Mouse (Mus musculus): ENCODE measurements around the gene Wsb1. TPM values are rescaled to one million over a fixed set of nuclear protein-coding genes. Genes with fewer than 3 reads are reported as not detected.

Gene Wsb1
- polyA plus RNA-seq, 1 experiment from 2014 or later: 597 TPM

DNA sequence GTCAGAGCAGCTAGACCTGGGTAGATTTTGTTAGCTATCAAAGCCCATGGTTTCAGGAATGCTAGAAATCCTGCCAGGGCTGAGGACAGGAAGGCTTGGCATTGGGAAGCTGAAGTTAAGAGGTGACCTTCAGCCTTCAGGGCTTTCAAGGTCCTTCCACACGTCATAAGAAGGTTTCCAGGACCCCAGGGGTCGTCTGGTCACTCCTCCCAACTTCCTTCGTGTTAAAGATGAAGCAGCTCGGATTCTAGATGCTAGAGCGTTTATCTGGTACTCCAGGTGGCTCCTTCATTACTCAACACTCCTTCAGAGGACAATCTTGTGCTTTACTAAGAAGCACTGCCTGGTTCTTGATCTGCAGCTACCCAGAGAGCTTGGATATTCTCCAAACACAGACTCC lies 45.4 kb downstream of the Wsb1 start:
- no peak for ATAC-seq (ENCODE audit: low FRiP score)
- no peaks in the 10 kb centered on the region for H3K4me1 ChIP-seq (replicated peaks; ENCODE audit: control insufficient read depth, insufficient read depth, low read length)
- 59% methylated on average over 5 of the region's 5 CpGs for WGBS
- H3K9ac ChIP-seq: no peak overlapping the region
- no peak overlapping the region for H3K4me2 ChIP-seq (replicated peaks)
- no peak overlapping the region for H3K27ac ChIP-seq
- no peaks in the 10 kb centered on the region for H3K27me3 ChIP-seq (ENCODE audit: control insufficient read depth, insufficient read depth, low read length)
- H3K36me3 ChIP-seq (replicated peaks; ENCODE audit: control insufficient read depth, insufficient read depth): no peaks in the 10 kb centered on the region
- H3K9me3 ChIP-seq (ENCODE audit: control insufficient read depth, low read length): no peaks in the 10 kb centered on the region
- DNase-seq (ENCODE audit: low spot score): no peak
- H3K4me3 ChIP-seq (replicated peaks; ENCODE audit: low read length): no peak overlapping the region

DNA sequence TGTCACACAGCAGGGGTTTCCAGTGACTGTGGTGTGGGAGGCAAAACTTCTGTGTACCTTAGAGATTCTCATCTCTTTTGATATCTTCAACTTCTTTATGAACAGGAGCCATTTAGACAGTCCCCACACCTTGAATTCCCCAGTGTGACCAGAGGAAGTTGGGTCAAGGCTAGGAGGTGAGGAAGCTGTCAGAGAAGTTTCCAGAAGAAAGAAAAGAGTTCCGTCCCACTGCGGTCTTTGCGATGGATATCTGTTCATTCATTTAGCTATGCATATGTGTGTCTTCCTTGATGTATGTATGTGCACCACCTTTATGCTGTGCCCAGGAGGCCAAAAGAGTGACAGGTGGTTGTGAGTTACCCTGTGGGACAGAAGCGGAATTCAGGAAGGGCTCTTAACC lies 46.0 kb downstream of the Wsb1 start:
- DNase-seq (ENCODE audit: low spot score): no peak
- 95% methylated on average over 4 of the region's 4 CpGs for WGBS
- no peaks in the 10 kb centered on the region for H3K9me3 ChIP-seq (ENCODE audit: control insufficient read depth, low read length)

GRCm38 (mm10) chr11:79207691-79208090 lies 46.8 kb downstream of the Wsb1 start:
- Histone ChIP-seq H3K27me3 (ENCODE audit: control insufficient read depth, insufficient read depth, low read length) (no peaks in the 10 kb centered on the region), H3K36me3 (replicated peaks; ENCODE audit: control insufficient read depth, insufficient read depth) (no peaks in the 10 kb centered on the region), H3K4me3 (replicated peaks; ENCODE audit: low read length) (no peak overlapping the region), H3K9me3 (ENCODE audit: control insufficient read depth, low read length) (no peaks in the 10 kb centered on the region), H3K27ac (no peak overlapping the region), H3K4me2 (replicated peaks) (no peak overlapping the region), H3K4me1 (replicated peaks; ENCODE audit: control insufficient read depth, insufficient read depth, low read length) (no peaks in the 10 kb centered on the region), H3K9ac (no peak overlapping the region)
- no peak for ATAC-seq (ENCODE audit: low FRiP score)
- WGBS: 83% methylated on average over 10 of the region's 10 CpGs
- DNase-seq (ENCODE audit: low spot score): no peak

More for the DNA sequence above, 46.0 kb downstream of the Wsb1 start:
- Histone ChIP-seq H3K4me3 (replicated peaks; ENCODE audit: low read length) (no peak overlapping the region), H3K4me1 (replicated peaks; ENCODE audit: control insufficient read depth, insufficient read depth, low read length) (no peaks in the 10 kb centered on the region), H3K36me3 (replicated peaks; ENCODE audit: control insufficient read depth, insufficient read depth) (no peaks in the 10 kb centered on the region), H3K27me3 (ENCODE audit: control insufficient read depth, insufficient read depth, low read length) (no peaks in the 10 kb centered on the region), H3K4me2 (replicated peaks) (no peak overlapping the region), H3K9ac (no peak overlapping the region), H3K27ac (no peak overlapping the region)
- ATAC-seq (ENCODE audit: low FRiP score): no peak

GRCm38 (mm10) chr11:79204444-79204843 lies 50.0 kb downstream of the Wsb1 start:
- no peak for DNase-seq (ENCODE audit: low spot score)
- no peak overlapping the region for H3K4me3 ChIP-seq (replicated peaks; ENCODE audit: low read length)
- WGBS: 91% methylated on average over 3 of the region's 3 CpGs
- H3K36me3 ChIP-seq (replicated peaks; ENCODE audit: control insufficient read depth, insufficient read depth): no peaks in the 10 kb centered on the region
- no peaks in the 10 kb centered on the region for H3K4me1 ChIP-seq (replicated peaks; ENCODE audit: control insufficient read depth, insufficient read depth, low read length)
- no peaks in the 10 kb centered on the region for H3K9me3 ChIP-seq (ENCODE audit: control insufficient read depth, low read length)
- H3K9ac ChIP-seq: no peak overlapping the region
- H3K27me3 ChIP-seq (ENCODE audit: control insufficient read depth, insufficient read depth, low read length): no peaks in the 10 kb centered on the region
- no peak overlapping the region for H3K4me2 ChIP-seq (replicated peaks)
- no peak for ATAC-seq (ENCODE audit: low FRiP score)
- H3K27ac ChIP-seq: no peak overlapping the region

DNA sequence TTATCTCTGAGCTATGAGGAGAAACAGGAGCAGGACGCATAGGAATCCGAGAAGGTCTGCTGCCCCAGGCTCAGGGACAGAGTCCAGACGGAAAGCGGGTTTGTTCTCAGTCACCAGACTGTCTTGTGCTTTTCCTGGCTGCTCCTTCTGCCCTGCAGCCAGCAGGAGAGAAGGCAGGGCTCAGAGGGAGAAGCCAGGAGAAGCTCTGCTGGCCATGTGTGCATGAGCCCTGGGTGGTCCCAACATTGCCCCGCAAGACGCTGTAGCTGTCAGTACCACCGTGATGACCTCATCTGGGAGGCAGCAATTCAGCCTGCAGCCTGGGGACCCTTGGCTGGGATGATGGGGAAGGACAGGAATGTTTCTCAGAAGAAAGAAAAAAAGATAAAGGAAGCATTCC lies 54.0 kb downstream of the Wsb1 start:
- no peaks in the 10 kb centered on the region for H3K4me1 ChIP-seq (replicated peaks; ENCODE audit: control insufficient read depth, insufficient read depth, low read length)
- no peak overlapping the region for H3K4me2 ChIP-seq (replicated peaks)
- no peaks in the 10 kb centered on the region for H3K9me3 ChIP-seq (ENCODE audit: control insufficient read depth, low read length)
- ATAC-seq (ENCODE audit: low FRiP score) (no peak), DNase-seq (ENCODE audit: low spot score) (no peak)
- H3K9ac ChIP-seq: no peak overlapping the region
- H3K4me3 ChIP-seq (replicated peaks; ENCODE audit: low read length): no peak overlapping the region
- no peaks in the 10 kb centered on the region for H3K36me3 ChIP-seq (replicated peaks; ENCODE audit: control insufficient read depth, insufficient read depth)
- H3K27me3 ChIP-seq (ENCODE audit: control insufficient read depth, insufficient read depth, low read length): no peaks in the 10 kb centered on the region
- no peak overlapping the region for H3K27ac ChIP-seq
- WGBS: 59% methylated on average over 7 of the region's 7 CpGs

DNA sequence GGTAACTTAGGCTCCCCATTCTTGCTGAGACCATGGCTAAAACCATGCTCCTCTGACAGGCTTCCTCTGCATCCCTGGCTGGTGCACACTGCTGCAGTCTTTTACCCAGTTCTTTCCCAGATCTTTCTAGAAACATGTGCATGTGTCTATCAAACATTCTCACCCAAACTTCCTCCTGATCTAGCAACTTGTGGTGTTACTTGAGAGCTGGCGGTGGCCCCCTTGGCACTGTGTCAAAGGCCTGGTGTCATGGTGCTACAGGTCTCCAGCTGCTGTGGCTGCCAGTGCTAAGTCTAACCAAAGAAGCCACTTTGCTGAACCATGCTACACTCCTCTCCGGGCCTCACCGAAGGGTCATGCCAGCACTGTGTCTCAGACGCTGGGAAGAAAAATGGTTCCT lies 55.9 kb downstream of the Wsb1 start:
- H3K27me3 ChIP-seq (ENCODE audit: control insufficient read depth, insufficient read depth, low read length): no peaks in the 10 kb centered on the region
- no peak overlapping the region for H3K9ac ChIP-seq
- ATAC-seq (ENCODE audit: low FRiP score) (no peak), DNase-seq (ENCODE audit: low spot score) (no peak)
- H3K27ac ChIP-seq: no peak overlapping the region
- H3K9me3 ChIP-seq (ENCODE audit: control insufficient read depth, low read length): no peaks in the 10 kb centered on the region
- no peaks in the 10 kb centered on the region for H3K4me1 ChIP-seq (replicated peaks; ENCODE audit: control insufficient read depth, insufficient read depth, low read length)
- WGBS: 88% methylated on average over 4 of the region's 4 CpGs
- H3K4me2 ChIP-seq (replicated peaks): no peak overlapping the region
- H3K36me3 ChIP-seq (replicated peaks; ENCODE audit: control insufficient read depth, insufficient read depth): no peaks in the 10 kb centered on the region
- no peak overlapping the region for H3K4me3 ChIP-seq (replicated peaks; ENCODE audit: low read length)

DNA sequence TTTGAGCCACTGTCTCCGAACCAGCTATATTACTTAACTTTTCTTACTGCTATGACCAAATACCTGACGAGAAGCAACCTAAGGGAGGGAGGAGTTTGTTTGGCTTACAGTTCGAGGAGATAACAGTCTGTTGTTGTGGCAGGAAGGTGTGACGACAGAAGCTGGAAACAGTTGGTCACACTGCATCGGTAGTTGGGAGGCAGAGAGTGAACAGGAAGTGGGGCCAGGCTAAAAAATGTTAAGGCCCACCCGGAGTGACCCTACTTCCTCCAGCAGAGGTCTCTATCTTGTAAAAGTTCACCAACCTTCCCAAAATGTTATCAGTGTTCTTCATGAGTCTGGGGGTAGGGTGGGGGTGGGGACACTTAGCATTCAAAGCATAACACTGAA lies 56.6 kb downstream of the Wsb1 start:
- no peaks in the 10 kb centered on the region for H3K9me3 ChIP-seq (ENCODE audit: control insufficient read depth, low read length)
- H3K4me3 ChIP-seq (replicated peaks; ENCODE audit: low read length): no peak overlapping the region
- no peak overlapping the region for H3K9ac ChIP-seq
- H3K27me3 ChIP-seq (ENCODE audit: control insufficient read depth, insufficient read depth, low read length): no peaks in the 10 kb centered on the region
- no peak for DNase-seq (ENCODE audit: low spot score)
- H3K36me3 ChIP-seq (replicated peaks; ENCODE audit: control insufficient read depth, insufficient read depth): no peaks in the 10 kb centered on the region
- no peak overlapping the region for H3K27ac ChIP-seq
- no peak overlapping the region for H3K4me2 ChIP-seq (replicated peaks)
- whole genome bisulfite sequencing: 85% methylated on average over 6 of the region's 6 CpGs
- H3K4me1 ChIP-seq (replicated peaks; ENCODE audit: control insufficient read depth, insufficient read depth, low read length): no peaks in the 10 kb centered on the region
- ATAC-seq (ENCODE audit: low FRiP score): no peak

GRCm38 (mm10) chr11:79196876-79197845 lies 57.3 kb downstream of the Wsb1 start:
- no peaks in the 10 kb centered on the region for H3K27me3 ChIP-seq (ENCODE audit: control insufficient read depth, insufficient read depth, low read length)
- DNase-seq (ENCODE audit: low spot score): no peak
- H3K4me2 ChIP-seq (replicated peaks): no peak overlapping the region
- no peak overlapping the region for H3K27ac ChIP-seq
- no peaks in the 10 kb centered on the region for H3K36me3 ChIP-seq (replicated peaks; ENCODE audit: control insufficient read depth, insufficient read depth)
- 58% methylated on average over 13 of the region's 13 CpGs for WGBS
- no peaks in the 10 kb centered on the region for H3K4me1 ChIP-seq (replicated peaks; ENCODE audit: control insufficient read depth, insufficient read depth, low read length)
- no peak overlapping the region for H3K9ac ChIP-seq
- H3K9me3 ChIP-seq (ENCODE audit: control insufficient read depth, low read length): no peaks in the 10 kb centered on the region
- H3K4me3 ChIP-seq (replicated peaks; ENCODE audit: low read length): no peak overlapping the region
- ATAC-seq (ENCODE audit: low FRiP score): no peak

DNA sequence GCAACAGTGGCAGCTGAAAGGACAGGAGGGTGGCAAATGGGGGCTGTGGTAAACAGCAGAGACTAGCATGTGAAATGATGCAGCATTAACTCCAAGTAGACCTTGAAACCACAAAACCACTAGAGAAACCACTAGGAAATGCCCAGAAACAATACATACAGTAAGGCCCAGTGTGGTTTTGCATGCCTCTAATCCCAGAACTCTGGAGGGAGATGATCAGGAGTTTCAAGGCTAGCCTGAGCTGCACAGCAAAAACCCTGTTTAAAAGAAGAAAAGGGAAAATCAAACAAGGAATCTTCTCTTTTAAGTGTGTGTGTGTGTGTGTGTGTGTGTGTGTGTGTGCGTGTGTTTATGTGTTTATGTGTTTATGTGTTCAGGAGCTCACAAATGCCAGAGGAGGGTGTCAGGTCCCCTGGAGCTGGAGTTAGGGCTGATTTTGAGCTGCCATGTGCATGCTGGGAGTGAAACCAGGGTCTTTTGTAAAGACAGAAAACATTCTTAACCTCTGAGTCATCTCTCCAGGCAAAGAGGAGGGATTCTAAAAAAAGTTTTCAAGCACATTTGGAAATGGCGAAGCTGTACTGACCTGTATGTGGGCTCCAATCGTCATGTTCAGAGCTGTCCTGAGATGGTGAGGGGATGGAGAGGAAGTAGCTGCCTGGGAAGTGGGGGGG lies 58.1 kb downstream of the Wsb1 start:
- no peak overlapping the region for H3K27ac ChIP-seq
- H3K4me1 ChIP-seq (replicated peaks; ENCODE audit: control insufficient read depth, insufficient read depth, low read length): no peaks in the 10 kb centered on the region
- no peak overlapping the region for H3K4me2 ChIP-seq (replicated peaks)
- H3K9ac ChIP-seq: no peak overlapping the region
- no peak for ATAC-seq (ENCODE audit: low FRiP score)
- H3K9me3 ChIP-seq (ENCODE audit: control insufficient read depth, low read length): no peaks in the 10 kb centered on the region
- no peaks in the 10 kb centered on the region for H3K27me3 ChIP-seq (ENCODE audit: control insufficient read depth, insufficient read depth, low read length)
- 75% methylated on average over 3 of the region's 3 CpGs for WGBS
- no peak overlapping the region for H3K4me3 ChIP-seq (replicated peaks; ENCODE audit: low read length)
- no peak for DNase-seq (ENCODE audit: low spot score)
- H3K36me3 ChIP-seq (replicated peaks; ENCODE audit: control insufficient read depth, insufficient read depth): no peaks in the 10 kb centered on the region

Measured in hindbrain, embryonic 14.5 days (tissue).